In the genomic region with DNA sequence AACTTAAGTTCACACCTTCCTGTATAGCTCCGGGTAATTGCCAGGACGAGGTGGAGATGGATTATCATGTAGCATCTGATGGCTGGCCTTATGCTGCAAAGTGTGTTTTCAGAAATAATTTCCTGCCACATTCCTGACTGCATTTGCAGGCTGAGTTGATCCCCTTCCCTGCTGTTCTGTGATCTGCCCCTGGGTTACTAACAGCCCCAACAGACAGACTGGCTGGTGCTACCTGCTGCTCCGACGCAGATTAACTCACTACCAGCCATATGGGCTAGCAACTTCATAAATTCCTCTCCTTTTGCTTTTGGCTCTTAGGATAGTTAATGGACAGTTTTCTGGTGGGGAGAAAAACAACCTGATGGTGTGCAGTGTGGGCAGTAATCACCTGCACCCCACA, we compare ENCODE assay signal across 24 mouse cellular contexts. TPM values are rescaled to one million over a fixed set of nuclear protein-coding genes. Genes with fewer than 3 reads are reported as not detected.
A peak's percentile ranks its signal among the peaks of the same experiment; 100 is the strongest.
DNase-seq lines count a peak whose midpoint lies in the region; ATAC-seq and TF ChIP-seq lines count a peak whose summit lies in the region.
"Had no signal": no experiment of that assay in that cellular context is flagged by ENCODE, and none has a peak within 500 bp of the region (broad histone marks: within the 10 kb centered on the region; RNA-seq: fewer than 3 reads in every experiment).

No protein-coding gene starts in this region.

- H3K9ac ChIP-seq in forebrain, embryonic 16.5 days (replicated peaks; ENCODE audit: low read depth, low read length): no peak overlapping the region
- H3K9ac ChIP-seq in forebrain, embryonic 11.5 days (ENCODE audit: low read length): no peak overlapping the region
- no peak overlapping the region for H3K9ac ChIP-seq in midbrain, postnatal 0 days (replicated peaks; ENCODE audit: low read length, poor library complexity, severe bottlenecking)
- no peak overlapping the region for H3K9ac ChIP-seq in midbrain, embryonic 16.5 days (ENCODE audit: low read depth, low read length)
- no peak overlapping the region for H3K9ac ChIP-seq in limb, embryonic 13.5 days
- no peak overlapping the region for H3K9ac ChIP-seq in heart, adult 2 months (ENCODE audit: low read depth, low read length)
- H3K9ac ChIP-seq: embryonic facial prominence, embryonic 13.5 days; intestine, embryonic 15.5 days; kidney, embryonic 15.5 days; midbrain, embryonic 15.5 days had no signal

- WGBS in forebrain, embryonic 16.5 days: 25% methylated on average over 4 of the region's 4 CpGs
- 41% methylated on average over 4 of the region's 4 CpGs for WGBS in forebrain, embryonic 11.5 days
- 39% methylated on average over 4 of the region's 4 CpGs for WGBS in midbrain, postnatal 0 days
- WGBS in midbrain, embryonic 16.5 days: 27% methylated on average over 4 of the region's 4 CpGs
- WGBS in limb, embryonic 13.5 days: 20% methylated on average over 4 of the region's 4 CpGs
- WGBS in heart, adult 2 months: 35% methylated on average over 4 of the region's 4 CpGs

- intact Hi-C loops in heart, adult 2 months (cut with DNase I): no loop called here

- no peak overlapping the region for H3K27ac ChIP-seq in forebrain, embryonic 16.5 days (ENCODE audit: low read length)
- no peak overlapping the region for H3K27ac ChIP-seq in forebrain, embryonic 11.5 days (ENCODE audit: low read depth, low read length)
- H3K27ac ChIP-seq in midbrain, postnatal 0 days (ENCODE audit: low read depth, low read length): no peak overlapping the region
- H3K27ac ChIP-seq in midbrain, embryonic 16.5 days (ENCODE audit: low read length): no peak overlapping the region
- no peak overlapping the region for H3K27ac ChIP-seq in limb, embryonic 13.5 days
- H3K27ac ChIP-seq in heart, adult 2 months: no peak overlapping the region
- H3K27ac ChIP-seq: embryonic facial prominence, embryonic 13.5 days; intestine, embryonic 15.5 days; kidney, embryonic 15.5 days; midbrain, embryonic 15.5 days had no signal

- H3K79me2 ChIP-seq in heart, adult 2 months (replicated peaks; ENCODE audit: control insufficient read depth, insufficient read depth, low read length): no peaks in the 10 kb centered on the region

- no peak for TF ChIP-seq EP300 in heart, adult 2 months (IDR thresholded peaks at IDR 0.05; ENCODE audit: insufficient read depth, low read depth, low read length)

- DNase-seq in cerebellum, adult 11-12 months: peak; percentile 4
- DNase-seq in cerebellum, adult 18-20 months: no peak
- no peak for DNase-seq in forebrain, embryonic 11.5 days (ENCODE audit: low spot score)
- peak; percentile 37 for DNase-seq in midbrain, postnatal 0 days (ENCODE audit: low spot score)
- no peak for DNase-seq in heart, adult 2 months
- DNase-seq: adrenal gland, postnatal 10 days; gastrocnemius, postnatal 36 days; lung, adult 18-20 months; lung, postnatal 14 days had no signal

- H3K9me3 ChIP-seq in forebrain, embryonic 16.5 days (ENCODE audit: control insufficient read depth, low read length): no peaks in the 10 kb centered on the region
- H3K9me3 ChIP-seq in forebrain, embryonic 11.5 days (ENCODE audit: control insufficient read depth, low read length): no peaks in the 10 kb centered on the region
- H3K9me3 ChIP-seq in midbrain, postnatal 0 days (ENCODE audit: low read length): no peaks in the 10 kb centered on the region
- no peaks in the 10 kb centered on the region for H3K9me3 ChIP-seq in midbrain, embryonic 16.5 days (replicated peaks; ENCODE audit: control insufficient read depth, low read length, poor library complexity, severe bottlenecking)
- no peaks in the 10 kb centered on the region for H3K9me3 ChIP-seq in limb, embryonic 13.5 days
- H3K9me3 ChIP-seq: embryonic facial prominence, embryonic 13.5 days; G1E; intestine, embryonic 15.5 days; kidney, embryonic 15.5 days; megakaryocyte, embryonic 14.5 days; midbrain, embryonic 15.5 days had no signal

- no peak overlapping the region for H3K4me2 ChIP-seq in forebrain, embryonic 16.5 days (ENCODE audit: low read length)
- no peak overlapping the region for H3K4me2 ChIP-seq in forebrain, embryonic 11.5 days (ENCODE audit: low read depth, low read length, severe bottlenecking)
- H3K4me2 ChIP-seq in midbrain, postnatal 0 days (ENCODE audit: low read depth, low read length, poor library complexity, severe bottlenecking): no peak overlapping the region
- H3K4me2 ChIP-seq in midbrain, embryonic 16.5 days (ENCODE audit: low read length): no peak overlapping the region
- 0 out of 2 replicates have a peak overlapping the region, but pooled peaks have one; percentile 1 for H3K4me2 ChIP-seq in limb, embryonic 13.5 days (replicated peaks)
- H3K4me2 ChIP-seq: embryonic facial prominence, embryonic 13.5 days; intestine, embryonic 15.5 days; kidney, embryonic 15.5 days; liver, embryonic 11.5 days; midbrain, embryonic 15.5 days had no signal

- H3K4me3 ChIP-seq in forebrain, embryonic 16.5 days (replicated peaks; ENCODE audit: low read length): no peak overlapping the region
- no peak overlapping the region for H3K4me3 ChIP-seq in forebrain, embryonic 11.5 days (ENCODE audit: low read depth, low read length)
- H3K4me3 ChIP-seq in midbrain, postnatal 0 days (ENCODE audit: low read depth, low read length): no peak overlapping the region
- H3K4me3 ChIP-seq in midbrain, embryonic 16.5 days (ENCODE audit: low read depth, low read length): no peak overlapping the region
- H3K4me3 ChIP-seq in limb, embryonic 13.5 days: no peak overlapping the region
- no peak overlapping the region for H3K4me3 ChIP-seq in heart, adult 2 months
- H3K4me3 ChIP-seq: embryonic facial prominence, embryonic 13.5 days; intestine, embryonic 15.5 days; kidney, embryonic 15.5 days; megakaryocyte, embryonic 14.5 days; midbrain, embryonic 15.5 days had no signal

- TF ChIP-seq POLR2A in heart, adult 2 months (IDR thresholded peaks at IDR 0.05; ENCODE audit: insufficient read depth, low read depth, low read length): no peak

- H3K27me3 ChIP-seq in forebrain, embryonic 16.5 days (replicated peaks; ENCODE audit: control insufficient read depth, insufficient read depth, low read length): no peaks in the 10 kb centered on the region
- H3K27me3 ChIP-seq in forebrain, embryonic 11.5 days (ENCODE audit: control insufficient read depth, insufficient read depth, low read length): no peaks in the 10 kb centered on the region
- no peaks in the 10 kb centered on the region for H3K27me3 ChIP-seq in midbrain, postnatal 0 days (ENCODE audit: insufficient read depth, low read length)
- no peaks in the 10 kb centered on the region for H3K27me3 ChIP-seq in midbrain, embryonic 16.5 days (ENCODE audit: control insufficient read depth, insufficient read depth, low read depth, low read length)
- no peaks in the 10 kb centered on the region for H3K27me3 ChIP-seq in limb, embryonic 13.5 days
- H3K27me3 ChIP-seq in heart, adult 2 months (ENCODE audit: control insufficient read depth, insufficient read depth, low read length): no peaks in the 10 kb centered on the region
- H3K27me3 ChIP-seq: embryonic facial prominence, embryonic 13.5 days; intestine, embryonic 15.5 days; kidney, embryonic 15.5 days; megakaryocyte, embryonic 14.5 days; midbrain, embryonic 15.5 days had no signal

- ATAC-seq in forebrain, embryonic 16.5 days: peak; percentile 64
- ATAC-seq in forebrain, embryonic 11.5 days (replicated peaks; ENCODE audit: low FRiP score): no peak
- no peak for ATAC-seq in midbrain, postnatal 0 days (ENCODE audit: low FRiP score)
- ATAC-seq in midbrain, embryonic 16.5 days: no peak
- no peak for ATAC-seq in limb, embryonic 13.5 days (ENCODE audit: low FRiP score, low read depth)
- ATAC-seq: activated CD4-positive, CD25-positive, alpha-beta regulatory T cell, adult 4 months; intestine, embryonic 15.5 days; midbrain, embryonic 15.5 days had no signal

- no peaks in the 10 kb centered on the region for H3K36me3 ChIP-seq in forebrain, embryonic 16.5 days (ENCODE audit: control insufficient read depth, insufficient read depth)
- no peaks in the 10 kb centered on the region for H3K36me3 ChIP-seq in forebrain, embryonic 11.5 days (ENCODE audit: control insufficient read depth, insufficient read depth, low read length)
- H3K36me3 ChIP-seq in midbrain, postnatal 0 days (ENCODE audit: insufficient read depth, low read length): no peaks in the 10 kb centered on the region
- no peaks in the 10 kb centered on the region for H3K36me3 ChIP-seq in midbrain, embryonic 16.5 days (ENCODE audit: control insufficient read depth, insufficient read depth, low read length)
- no peaks in the 10 kb centered on the region for H3K36me3 ChIP-seq in limb, embryonic 13.5 days
- no peaks in the 10 kb centered on the region for H3K36me3 ChIP-seq in heart, adult 2 months (ENCODE audit: control insufficient read depth, insufficient read depth, low read length)
- H3K36me3 ChIP-seq: embryonic facial prominence, embryonic 13.5 days; G1E; intestine, embryonic 15.5 days; kidney, embryonic 15.5 days; midbrain, embryonic 15.5 days had no signal

- no peak for TF ChIP-seq CTCF in midbrain, postnatal 0 days (IDR thresholded peaks at IDR 0.05)
- TF ChIP-seq CTCF in heart, adult 2 months (IDR thresholded peaks at IDR 0.05): no peak

- H3K4me1 ChIP-seq in forebrain, embryonic 16.5 days (replicated peaks; ENCODE audit: control insufficient read depth, insufficient read depth, low read length): no peaks in the 10 kb centered on the region
- no peaks in the 10 kb centered on the region for H3K4me1 ChIP-seq in forebrain, embryonic 11.5 days (replicated peaks; ENCODE audit: control insufficient read depth, insufficient read depth, low read length)
- no peaks in the 10 kb centered on the region for H3K4me1 ChIP-seq in midbrain, postnatal 0 days (ENCODE audit: insufficient read depth, low read length)
- H3K4me1 ChIP-seq in midbrain, embryonic 16.5 days (ENCODE audit: control insufficient read depth, insufficient read depth, low read length): no peaks in the 10 kb centered on the region
- H3K4me1 ChIP-seq in limb, embryonic 13.5 days: peaks cover 6% of the 10 kb centered on the region
- no peaks in the 10 kb centered on the region for H3K4me1 ChIP-seq in heart, adult 2 months (ENCODE audit: control insufficient read depth, insufficient read depth, low read length)
- H3K4me1 ChIP-seq: embryonic facial prominence, embryonic 13.5 days; intestine, embryonic 15.5 days; kidney, embryonic 15.5 days; megakaryocyte, embryonic 14.5 days; midbrain, embryonic 15.5 days had no signal

RNA-seq across cellular contexts. Expression of a gene that starts 25.9 kb away (rescaled TPM):
- polyA plus RNA-seq in forebrain, embryonic 16.5 days (2015; fragmentation: Nextera tagmentation; extraction: Ambion mirVana): 0.11 and 0.14 TPM in 2 replicates
- 1.0 and 1.6 TPM in 2 replicates for polyA plus RNA-seq in forebrain, embryonic 11.5 days (2014; fragmentation: Nextera tagmentation; extraction: Ambion mirVana)
- 0.44 and 0.66 TPM in 2 replicates for total RNA-seq in midbrain, postnatal 0 days (2014; rRNA removed)
- polyA plus RNA-seq in midbrain, postnatal 0 days (2015; fragmentation: Nextera tagmentation; extraction: Ambion mirVana): 0.06 and 0.09 TPM in 2 replicates
- 0.18 and 0.25 TPM in 2 replicates for polyA plus RNA-seq in midbrain, embryonic 16.5 days (2015; fragmentation: Nextera tagmentation; extraction: Ambion mirVana)
- polyA plus RNA-seq in limb, embryonic 13.5 days (2015; fragmentation: Nextera tagmentation; extraction: Ambion mirVana): 0.14 and 0.33 TPM in 2 replicates
- under 1 TPM in 1 of 2 experiments, not detected in 1; 0.08 TPM for total RNA-seq in heart, adult 2 months (2021)
- polyA plus RNA-seq in heart, adult 2 months (2012; rRNA removed): 0.18 TPM in 1 of 2 replicates, not detected in the other
- total RNA-seq: adrenal gland, postnatal 10 days; gastrocnemius, postnatal 36 days; hematopoietic stem cell, adult 5-6 weeks; neutrophil, adult 5-6 weeks had no signal
- polyA plus RNA-seq: activated CD4-positive, CD25-positive, alpha-beta regulatory T cell, adult 4 months; G1E; kidney, embryonic 15.5 days; large intestine, adult 2 months; liver, embryonic 11.5 days; thymus, postnatal 0 days had no signal

Comparison
In these comparisons a context has a peak if more than half of its experiments do, and no peak if none do; other contexts are left out.
1. DNase-seq: peak in cerebellum, adult 11-12 months (single experiment) and midbrain, postnatal 0 days (single experiment); none in cerebellum, adult 18-20 months (0 of 2), forebrain, embryonic 11.5 days (single experiment) and heart, adult 2 months (0 of 2).